Mouse (Mus musculus) heart, embryonic 13.5 days (tissue): Measurements from ENCODE around the gene Ceacam18. TPM values are rescaled to one million over a fixed set of nuclear protein-coding genes. Genes with fewer than 3 reads are reported as not detected.

Experiments used
- polyA plus RNA-seq: library from polyadenylated mRNA; unstranded; fragments of >200 nt; fragmentation: Nextera tagmentation; extraction: Ambion mirVana; gene quantifications from 2 replicates; pipeline ENCODE4 v1.2.1, GENCODE M21; 2015

The Ceacam18 gene
- polyA plus RNA-seq, 1 experiment from 2014 or later = not detected

Other genes starting within 250 kb of the Ceacam18 start
- gene Siglecg, start 226.5 kb upstream of the Ceacam18 start, polyA plus RNA-seq = 0.08 and 0.19 TPM in 2 replicates
- gene Lim2, start 207.0 kb upstream of the Ceacam18 start, polyA plus RNA-seq = 0.34 TPM in 1 of 2 replicates, not detected in the other
- gene Nkg7, start 197.6 kb upstream of the Ceacam18 start, polyA plus RNA-seq = 0.85 and 1.4 TPM in 2 replicates
- gene Cldnd2, start 193.9 kb upstream of the Ceacam18 start, polyA plus RNA-seq = not detected in 2 replicates
- 513 and 605 TPM in 2 replicates for gene Etfb, start 190.6 kb upstream of the Ceacam18 start, polyA plus RNA-seq
- gene Gm45233, start 190.6 kb upstream of the Ceacam18 start, polyA plus RNA-seq = 0.32 and 0.33 TPM in 2 replicates
- gene Vsig10l, start 171.6 kb upstream of the Ceacam18 start, polyA plus RNA-seq = 2.2 and 2.8 TPM in 2 replicates
- 0.09 and 0.12 TPM in 2 replicates for gene Iglon5, start 144.6 kb upstream of the Ceacam18 start, polyA plus RNA-seq
- gene 4931406B18Rik, start 128.8 kb upstream of the Ceacam18 start, polyA plus RNA-seq = not detected in 2 replicates
- 0.68 and 1.1 TPM in 2 replicates for gene Cd33, start 90.3 kb upstream of the Ceacam18 start, polyA plus RNA-seq
- 1.2 and 1.3 TPM in 2 replicates for gene Zfp658, start 72.5 kb upstream of the Ceacam18 start, polyA plus RNA-seq
- 7.0 TPM in 2 replicates for gene Zfp719, start 55.1 kb upstream of the Ceacam18 start, polyA plus RNA-seq
- not detected in 2 replicates for gene Zfp819, start 27.5 kb upstream of the Ceacam18 start, polyA plus RNA-seq
- gene Siglece, start 25.5 kb downstream of the Ceacam18 start, polyA plus RNA-seq = 0.41 and 0.52 TPM in 2 replicates
- gene Ctu1, start 37.3 kb downstream of the Ceacam18 start, polyA plus RNA-seq = 6.3 and 6.8 TPM in 2 replicates
- not detected in 2 replicates for gene Klk14, start 55.7 kb downstream of the Ceacam18 start, polyA plus RNA-seq
- gene Klk13, start 77.9 kb downstream of the Ceacam18 start, polyA plus RNA-seq = 0.20 TPM in 1 of 2 replicates, not detected in the other
- not detected in 2 replicates for gene Klk12, start 134.2 kb downstream of the Ceacam18 start, polyA plus RNA-seq
- gene Klk11, start 139.9 kb downstream of the Ceacam18 start, polyA plus RNA-seq = not detected in 2 replicates
- 0.10 and 0.11 TPM in 2 replicates for gene Klk10, start 146.3 kb downstream of the Ceacam18 start, polyA plus RNA-seq
- 0.13 and 0.25 TPM in 2 replicates for gene Klk9, start 157.2 kb downstream of the Ceacam18 start, polyA plus RNA-seq
- 25.8 and 27.9 TPM in 2 replicates for gene Klk8, start 162.9 kb downstream of the Ceacam18 start, polyA plus RNA-seq
- gene Klk7, start 176.6 kb downstream of the Ceacam18 start, polyA plus RNA-seq = 0.09 and 0.10 TPM in 2 replicates
- gene Klk6, start 189.8 kb downstream of the Ceacam18 start, polyA plus RNA-seq = not detected in 2 replicates
- gene Klk5, start 207.3 kb downstream of the Ceacam18 start, polyA plus RNA-seq = not detected in 2 replicates
- gene Klk4, start 246.5 kb downstream of the Ceacam18 start, polyA plus RNA-seq = not detected in 2 replicates